Mouse (Mus musculus) CH12.LX (cell line): ENCODE measurements at regions not wholly inside any gene's neighbourhood (a gene's known extent, or its start where the extent isn't known, plus 50 kb on each side); places are given as distances from the start of the nearest gene placed in this dataset.

ENCODE experiments used
- DNase-seq: peaks from one replicate; pipeline ENCODE4 v3.0.0-alpha.2; 2013; ENCODE audit errors: extremely low read depth
- H3K27ac ChIP-seq: 2 replicates; pipeline ENCODE4 v1.5.1; 2012; ENCODE audit warnings: low read depth, mild to moderate bottlenecking, control low read depth, moderate library complexity; ENCODE audit not compliant: insufficient read depth
- H3K27me3 ChIP-seq: replicated peaks from 2 replicates; pipeline ENCODE3; 2012; ENCODE audit warnings: inconsistent platforms
- H3K36me3 ChIP-seq, 2 experiments: replicated peaks in 1 of 2; 2 replicates each; pipeline versions ENCODE3 to v1.6.1; 2012; ENCODE audit warnings: inconsistent platforms in 1 of 2, low read length in 1 of 2, mild to moderate bottlenecking in 1 of 2, mixed read lengths in 1 of 2, moderate library complexity in 1 of 2; ENCODE audit not compliant: control insufficient read depth in 1 of 2, insufficient read depth in 1 of 2
- H3K4me1 ChIP-seq, 2 experiments: 2 replicates each; pipeline ENCODE4 v1.6.1; 2012; ENCODE audit warnings: inconsistent platforms in 1 of 2, moderate library complexity in 1 of 2; ENCODE audit not compliant: insufficient read depth in 2 of 2, control insufficient read depth in 1 of 2
- H3K4me2 ChIP-seq: 2 replicates; pipeline ENCODE4 v1.6.1; 2012; ENCODE audit warnings: low read depth, mild to moderate bottlenecking, control low read depth; ENCODE audit not compliant: poor library complexity, insufficient read depth, severe bottlenecking
- H3K4me3 ChIP-seq, 3 experiments: fragments of 150-350 bp in 1 of 3; sonication (generic) in 1 of 3; replicated peaks in 1 of 3; 2 replicates each; pipeline versions ENCODE3 to v1.5.1; 2011 to 2012; ENCODE audit warnings: low read depth in 2 of 3, low read length in 2 of 3, mild to moderate bottlenecking in 2 of 3, moderate library complexity in 2 of 3, control low read depth in 1 of 3, improper control_type of control experiment in 1 of 3, inconsistent platforms in 1 of 3, mixed read lengths in 1 of 3; ENCODE audit not compliant: poor library complexity in 1 of 3
- H3K79me2 ChIP-seq: replicated peaks from 2 replicates; pipeline ENCODE4 v1.6.1; 2012; ENCODE audit warnings: mild to moderate bottlenecking, moderate library complexity; ENCODE audit not compliant: control insufficient read depth, poor library complexity, insufficient read depth, severe bottlenecking; ENCODE audit errors: extremely low read depth
- H3K9ac ChIP-seq: 2 replicates; pipeline ENCODE4 v1.6.1; 2012; ENCODE audit warnings: low read depth, mild to moderate bottlenecking, control low read depth, moderate library complexity; ENCODE audit not compliant: insufficient read depth
- H3K9me3 ChIP-seq: replicated peaks from 2 replicates; pipeline ENCODE3; 2012; ENCODE audit warnings: low read length, inconsistent platforms, mixed read lengths
- E2F4 ChIP-seq: IDR thresholded peaks from 2 replicates; pipeline ENCODE4 v1.6.1; 2011; ENCODE audit warnings: low read depth, low read length, improper control_type of control experiment; ENCODE audit not compliant: insufficient replicate concordance
- EP300 ChIP-seq: IDR thresholded peaks from 2 replicates; pipeline ENCODE4 v1.6.1; 2011; ENCODE audit warnings: low read length, improper control_type of control experiment
- ETS1 ChIP-seq: conservative IDR thresholded peaks from 2 replicates; pipeline ENCODE4 v1.6.1; 2012; ENCODE audit warnings: low read depth, mild to moderate bottlenecking, inconsistent platforms, low read length, improper control_type of control experiment, moderate library complexity
- JUN ChIP-seq: IDR thresholded peaks from 2 replicates; pipeline ENCODE4 v1.6.1; 2011; ENCODE audit warnings: low read depth, mild to moderate bottlenecking, low read length, improper control_type of control experiment, moderate library complexity; ENCODE audit not compliant: insufficient read depth
- KAT2A ChIP-seq: IDR thresholded peaks from 2 replicates; pipeline ENCODE4 v1.6.1; 2012; ENCODE audit warnings: low read length, improper control_type of control experiment, inconsistent platforms; ENCODE audit not compliant: insufficient replicate concordance
- MAFK ChIP-seq: IDR thresholded peaks from 2 replicates; pipeline ENCODE4 v1.6.1; 2011; ENCODE audit warnings: low read length, improper control_type of control experiment; ENCODE audit not compliant: insufficient replicate concordance
- MXI1 ChIP-seq: IDR thresholded peaks from 2 replicates; pipeline ENCODE4 v1.6.1; 2011; ENCODE audit warnings: mild to moderate bottlenecking, low read depth, low read length, improper control_type of control experiment
- MYC ChIP-seq: IDR thresholded peaks from 2 replicates; pipeline ENCODE4 v1.6.1; 2011; ENCODE audit warnings: low read depth, mild to moderate bottlenecking, improper control_type of control experiment, low read length
- NELFE ChIP-seq: IDR thresholded peaks from 2 replicates; pipeline ENCODE4 v1.6.1; 2011; ENCODE audit warnings: low read depth, low read length, improper control_type of control experiment
- NRF1 ChIP-seq: IDR thresholded peaks from 2 replicates; pipeline ENCODE4 v1.6.1; 2014; ENCODE audit warnings: low read depth, mild to moderate bottlenecking, inconsistent platforms, low read length, improper control_type of control experiment, moderate library complexity
- POLR2AphosphoS2 ChIP-seq: IDR thresholded peaks from 2 replicates; pipeline ENCODE4 v1.6.1; 2011; ENCODE audit warnings: low read depth, low read length, improper control_type of control experiment
- SIN3A ChIP-seq: IDR thresholded peaks from 2 replicates; pipeline ENCODE4 v1.6.1; 2012; ENCODE audit warnings: low read length, improper control_type of control experiment, inconsistent platforms
- SMC3 ChIP-seq: IDR thresholded peaks from 2 replicates; pipeline ENCODE4 v1.6.1; 2011; ENCODE audit warnings: low read depth, low read length, improper control_type of control experiment
- TBP ChIP-seq: conservative IDR thresholded peaks from 2 replicates; pipeline ENCODE4 v1.6.1; 2011; ENCODE audit warnings: low read depth, low read length, improper control_type of control experiment
- USF1 ChIP-seq: IDR thresholded peaks from 2 replicates; pipeline ENCODE4 v1.6.1; 2014; ENCODE audit warnings: low read depth, mild to moderate bottlenecking, inconsistent platforms, low read length, improper control_type of control experiment
- USF2 ChIP-seq: conservative IDR thresholded peaks from 2 replicates; pipeline ENCODE4 v1.6.1; 2011; ENCODE audit warnings: low read depth, low read length, improper control_type of control experiment
- ZKSCAN1 ChIP-seq: IDR thresholded peaks from 2 replicates; pipeline ENCODE4 v1.6.1; 2012; ENCODE audit warnings: low read depth, inconsistent platforms, low read length, improper control_type of control experiment, borderline replicate concordance
- ZMIZ1 ChIP-seq: IDR thresholded peaks from 2 replicates; pipeline ENCODE4 v1.6.1; 2012; ENCODE audit warnings: low read depth, mild to moderate bottlenecking, inconsistent platforms, low read length, improper control_type of control experiment
- dilution Hi-C: fragments of 300-500 bp; cut with MboI; formaldehyde crosslinking; loops from 2 replicates; pipeline ENCODE4 v1.14.3; 2020; ENCODE audit warnings: low sequenced_read_pairs; ENCODE audit not compliant: extremely low pct_unique_long_range_greater_than_20kb, extremely low pct_ligation_motif_present
- in situ Hi-C: fragments of 300-500 bp; cut with MboI; formaldehyde crosslinking; loops from 3 replicates; pipeline ENCODE4 v1.14.3; 2019; ENCODE audit warnings: low sequenced_read_pairs, low pct_ligation_motif_present, low pct_unique_long_range_greater_than_20kb, mixed read lengths

GRCm38 (mm10) chr1:165042105-165042504, 106.8 kb upstream of the Xcl1 start:
- dilution Hi-C loops (no loop called here), in situ Hi-C loops (no loop called here)
- no peak overlapping the region for H3K27ac ChIP-seq
- H3K9ac ChIP-seq, result no peak overlapping the region
- no peaks in the 10 kb centered on the region for H3K4me1 ChIP-seq
- TF ChIP-seq ZKSCAN1, result no peak
- TF ChIP-seq USF2, result no peak
- TF ChIP-seq EP300, result no peak
- no peak for TF ChIP-seq NELFE
- no peak for TF ChIP-seq MAFK
- TF ChIP-seq KAT2A, result no peak
- no peak for TF ChIP-seq SMC3
- no peak for TF ChIP-seq JUN
- TF ChIP-seq MXI1, result no peak
- no peaks in the 10 kb centered on the region for H3K27me3 ChIP-seq
- H3K4me3 ChIP-seq, result no peak overlapping the region
- no peaks in the 10 kb centered on the region for H3K36me3 ChIP-seq
- DNase-seq, result no peak
- H3K4me2 ChIP-seq, result no peak overlapping the region
- no peaks in the 10 kb centered on the region for H3K79me2 ChIP-seq
- H3K9me3 ChIP-seq, result no peaks in the 10 kb centered on the region

- no peak for DNase-seq
- in situ Hi-C loops (no loop called here), dilution Hi-C loops (no loop called here)
- Histone ChIP-seq H3K9ac (no peak overlapping the region), H3K27me3 (no peaks in the 10 kb centered on the region), H3K4me1 (peaks cover 0 to 8% of the 10 kb centered on the region in 2 experiments; a peak in 2 of 4 replicates), H3K27ac (no peak overlapping the region), H3K36me3 (no peaks in the 10 kb centered on the region), H3K4me3 (no peak overlapping the region), H3K9me3 (no peaks in the 10 kb centered on the region), H3K4me2 (no peak overlapping the region), H3K79me2 (no peaks in the 10 kb centered on the region)
- no peak for TF ChIP-seq POLR2AphosphoS2
- no peak for TF ChIP-seq TBP
- TF ChIP-seq MYC, result no peak
- no peak for TF ChIP-seq ETS1
- TF ChIP-seq USF1, result no peak
- TF ChIP-seq NRF1, result no peak
- TF ChIP-seq SIN3A, result no peak
- TF ChIP-seq ZMIZ1, result no peak
- no peak for TF ChIP-seq MXI1
- TF ChIP-seq MAFK, result no peak
- no peak for TF ChIP-seq E2F4
- TF ChIP-seq SMC3, result no peak
Observed at GRCm38 (mm10) chr1:165036631-165037030, 101.3 kb upstream of the Xcl1 start.
